Mouse (Mus musculus): Measurements from ENCODE around the gene Hpse2.

Gene Hpse2

GRCm38 (mm10) chr19:42857096-42857495 lies 531.1 kb downstream of the Hpse2 start:
- DNase-seq (ENCODE audit: low read depth, low spot score), result peak; percentile 62

DNA sequence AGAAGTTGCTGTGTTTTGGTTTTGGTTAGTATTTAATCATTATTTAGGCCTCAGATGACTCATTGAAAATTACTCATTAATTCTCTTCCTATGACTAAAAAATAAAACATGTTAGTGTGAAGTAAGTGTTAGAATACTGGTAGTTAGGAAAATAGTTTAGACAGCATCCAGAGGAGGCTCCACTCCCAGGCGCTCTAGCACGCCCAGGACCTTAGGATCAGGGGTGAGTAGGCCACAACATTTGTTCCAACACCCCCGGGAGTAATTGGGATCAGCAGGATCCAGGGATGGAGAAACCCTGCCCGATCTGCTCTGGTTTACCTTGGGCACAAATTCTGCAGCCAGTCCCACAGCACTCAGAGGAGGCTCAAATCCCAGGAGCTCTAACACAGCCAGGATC lies 532.5 kb downstream of the Hpse2 start:
- DNase-seq (ENCODE audit: low read depth, low spot score), result no peak

GRCm38 (mm10) chr19:42850444-42850843 lies 537.7 kb downstream of the Hpse2 start:
- no peak for DNase-seq (ENCODE audit: low read depth, low spot score)

GRCm38 (mm10) chr19:42839621-42840294 lies 548.4 kb downstream of the Hpse2 start:
- no peak for DNase-seq (ENCODE audit: low read depth, low spot score)

- DNase-seq (ENCODE audit: low read depth, low spot score), result no peak
Measured at GRCm38 (mm10) chr19:42839118-42839517, 549.0 kb downstream of the Hpse2 start.

DNA sequence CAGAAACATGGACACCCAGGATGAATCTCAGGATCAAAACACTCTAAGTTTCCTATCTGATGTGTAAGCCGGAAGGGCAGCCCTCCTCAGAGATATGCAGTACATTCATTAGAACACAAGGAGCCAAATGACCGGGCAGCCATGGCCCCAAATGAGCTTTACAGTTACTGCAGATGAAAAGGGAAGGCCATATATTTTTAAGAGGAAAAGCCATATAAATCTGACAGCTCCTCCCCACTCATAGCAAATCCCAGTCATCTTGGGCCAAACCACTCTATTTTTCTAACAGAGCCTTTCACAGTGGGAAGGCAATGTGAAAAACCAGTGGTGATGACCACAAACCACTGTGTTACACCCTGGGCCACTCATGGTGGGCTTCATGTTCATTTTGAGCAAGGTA lies 549.9 kb downstream of the Hpse2 start:
- no peak for DNase-seq (ENCODE audit: low read depth, low spot score)

DNA sequence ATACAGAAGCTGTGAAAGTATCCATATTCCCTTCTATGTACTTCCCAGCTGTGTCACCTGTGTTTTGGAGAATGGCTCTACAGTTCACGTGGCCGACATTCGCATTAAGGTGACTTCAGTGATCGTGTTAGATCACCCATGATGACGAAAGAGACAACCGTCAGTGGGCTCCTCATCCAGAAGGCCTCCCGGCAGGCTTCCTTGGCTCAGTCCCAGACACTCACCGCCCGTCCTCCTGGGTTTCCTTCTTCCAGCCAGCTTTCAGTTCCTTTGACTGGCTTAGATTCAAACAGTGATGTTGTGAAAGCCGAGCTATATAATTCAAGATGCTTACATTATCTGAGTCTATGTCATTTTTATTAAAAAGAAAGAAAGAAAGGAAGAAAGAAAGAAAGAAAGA lies 550.6 kb downstream of the Hpse2 start:
- no peak for DNase-seq (ENCODE audit: low read depth, low spot score)

DNA sequence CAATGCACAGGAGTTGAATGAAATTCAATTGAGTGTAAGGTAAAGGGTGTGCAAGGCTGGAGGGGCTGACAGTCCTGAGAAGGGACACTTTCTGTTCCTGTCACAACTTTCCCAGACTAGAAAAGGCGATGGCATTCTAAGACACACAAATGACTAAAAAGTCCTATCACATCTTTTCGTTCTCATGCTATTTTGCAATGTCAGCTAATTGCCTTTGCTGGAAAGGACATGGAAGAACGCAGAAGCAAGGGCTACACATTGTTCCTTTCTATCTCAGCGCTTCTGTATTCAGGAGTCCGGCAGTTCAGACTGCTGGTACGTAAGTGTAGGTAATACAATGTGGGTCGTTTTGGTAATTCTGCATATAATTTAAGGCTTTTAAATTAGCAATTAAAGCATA lies 555.0 kb downstream of the Hpse2 start:
- no peak for DNase-seq (ENCODE audit: low read depth, low spot score)

DNA sequence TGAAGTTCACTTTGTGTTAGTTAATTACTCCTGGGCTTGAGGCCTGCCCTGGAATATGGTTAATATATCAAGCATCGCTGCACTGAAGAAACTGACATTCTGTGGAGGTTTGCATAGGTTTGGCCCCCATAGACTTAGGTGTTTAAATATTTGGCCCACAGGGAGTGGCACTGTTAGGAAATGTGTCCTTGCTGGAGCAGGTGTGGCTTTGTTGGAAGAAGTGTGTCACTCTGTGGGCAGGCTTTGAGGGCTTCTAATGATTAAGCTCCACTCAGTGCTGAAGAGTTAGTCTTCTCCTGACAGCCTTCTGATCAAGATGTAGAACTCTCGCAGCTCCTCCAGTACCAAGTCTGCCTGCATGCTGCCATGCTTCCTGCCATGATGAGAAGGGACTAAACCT lies 555.9 kb downstream of the Hpse2 start:
- no peak for DNase-seq (ENCODE audit: low read depth, low spot score)

DNA sequence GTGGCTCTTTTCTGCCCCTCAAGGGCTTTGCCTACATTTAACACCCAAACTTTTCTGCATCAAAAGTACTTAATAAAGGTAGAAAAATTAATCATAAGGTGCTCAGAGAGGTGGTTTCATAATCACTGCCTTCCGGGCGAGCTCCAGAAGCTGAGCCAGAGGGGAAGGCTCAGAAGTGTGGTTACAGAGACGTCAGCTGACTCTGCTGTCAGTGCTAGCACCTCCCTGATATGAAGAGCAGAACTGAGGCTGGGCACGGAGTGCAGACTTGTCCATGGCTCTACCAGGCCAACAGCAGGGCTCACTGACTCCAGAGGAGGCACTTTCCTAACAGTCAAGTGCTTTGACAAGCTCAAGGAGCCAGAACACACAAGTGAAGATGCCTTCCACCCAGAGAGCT lies 559.0 kb downstream of the Hpse2 start:
- no peak for DNase-seq (ENCODE audit: low read depth, low spot score)

DNA sequence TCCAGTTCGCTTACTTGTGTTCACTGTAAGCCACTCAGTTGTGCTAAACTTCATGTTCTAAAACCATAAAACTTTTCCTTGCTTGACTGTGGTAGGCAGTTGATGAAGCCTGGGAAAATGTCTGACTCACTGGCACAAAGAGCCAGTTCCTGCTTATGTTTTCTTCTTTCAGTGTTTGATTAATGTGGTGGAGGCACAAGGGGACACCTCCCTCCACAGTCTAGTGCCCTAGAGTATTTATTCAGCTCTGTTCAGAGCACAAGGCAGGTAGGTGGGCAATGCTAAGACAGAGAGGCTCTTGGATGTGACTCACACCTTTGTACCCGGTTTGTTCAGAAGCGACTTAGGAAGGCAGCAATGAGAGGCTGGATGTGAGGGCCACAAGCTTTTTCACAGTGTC lies 560.3 kb downstream of the Hpse2 start:
- DNase-seq (ENCODE audit: low read depth, low spot score), result no peak

DNA sequence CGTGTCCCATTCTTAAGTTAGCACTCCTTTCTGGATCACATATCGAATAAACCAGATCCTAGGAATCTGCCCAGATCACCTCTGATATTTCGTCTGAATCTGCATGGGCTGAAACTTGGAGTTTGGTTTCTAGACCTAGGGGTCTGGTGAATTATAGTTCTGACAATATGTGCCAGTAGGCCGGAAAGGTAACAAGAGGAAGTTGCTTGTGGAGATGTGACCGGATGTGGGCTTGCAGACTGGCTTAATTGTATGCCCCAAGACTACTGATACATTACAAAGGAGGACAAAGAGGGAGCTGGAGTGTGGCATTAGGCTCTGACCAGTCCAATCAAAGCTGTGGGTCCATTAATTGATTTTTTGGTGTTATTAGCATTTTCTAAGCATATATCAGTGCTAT lies 568.0 kb downstream of the Hpse2 start:
- no peak for DNase-seq (ENCODE audit: low read depth, low spot score)

- no peak for DNase-seq (ENCODE audit: low read depth, low spot score)
Measured at GRCm38 (mm10) chr19:42817761-42818160, 570.4 kb downstream of the Hpse2 start.

DNA sequence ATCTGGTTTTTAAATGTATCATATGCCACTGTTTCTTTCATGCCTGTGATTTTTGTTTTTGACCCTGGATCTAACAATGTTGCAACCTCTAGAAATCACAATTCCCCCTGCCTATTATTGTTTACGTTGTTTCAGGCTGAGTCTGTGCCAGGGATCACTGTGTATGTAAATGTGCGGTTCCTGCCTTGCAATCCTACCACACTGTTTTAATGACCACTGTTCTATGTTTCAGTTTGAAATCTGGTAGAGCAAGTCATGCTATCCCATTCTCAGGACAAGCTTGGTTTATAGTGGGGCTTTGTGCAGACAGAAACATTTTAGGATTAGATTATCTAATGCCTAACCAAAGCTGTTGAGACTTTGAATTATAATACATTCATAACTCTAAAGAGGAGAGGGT lies 571.9 kb downstream of the Hpse2 start:
- no peak for DNase-seq (ENCODE audit: low read depth, low spot score)

DNA sequence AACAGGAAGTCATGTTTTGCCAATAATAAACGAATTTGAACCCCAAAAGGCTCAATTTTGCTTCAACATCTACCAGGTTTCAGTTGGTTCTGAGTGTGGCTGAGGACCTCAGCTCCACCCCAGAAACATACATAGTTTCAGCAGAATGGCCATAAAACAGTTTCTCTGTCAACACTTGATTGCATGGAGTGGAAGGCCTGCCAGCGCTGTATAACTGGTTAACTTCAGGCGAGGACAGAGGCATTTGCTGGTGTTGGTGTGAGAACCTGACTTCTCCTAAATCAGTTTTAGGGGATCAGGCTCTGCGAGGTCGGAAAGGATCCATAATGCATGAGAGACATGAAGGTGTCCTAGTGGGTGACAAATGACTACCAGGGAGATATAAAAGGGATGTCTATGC lies 578.0 kb downstream of the Hpse2 start:
- DNase-seq (ENCODE audit: low read depth, low spot score), result no peak

- no peak for DNase-seq (ENCODE audit: low read depth, low spot score)
Measured at GRCm38 (mm10) chr19:42809491-42809890, 578.7 kb downstream of the Hpse2 start.

GRCm38 (mm10) chr19:42797866-42798265 lies 590.3 kb downstream of the Hpse2 start:
- no peak for DNase-seq (ENCODE audit: low read depth, low spot score)

- no peak for DNase-seq (ENCODE audit: low read depth, low spot score)
Measured at GRCm38 (mm10) chr19:42795801-42796200, 592.4 kb downstream of the Hpse2 start.

DNA sequence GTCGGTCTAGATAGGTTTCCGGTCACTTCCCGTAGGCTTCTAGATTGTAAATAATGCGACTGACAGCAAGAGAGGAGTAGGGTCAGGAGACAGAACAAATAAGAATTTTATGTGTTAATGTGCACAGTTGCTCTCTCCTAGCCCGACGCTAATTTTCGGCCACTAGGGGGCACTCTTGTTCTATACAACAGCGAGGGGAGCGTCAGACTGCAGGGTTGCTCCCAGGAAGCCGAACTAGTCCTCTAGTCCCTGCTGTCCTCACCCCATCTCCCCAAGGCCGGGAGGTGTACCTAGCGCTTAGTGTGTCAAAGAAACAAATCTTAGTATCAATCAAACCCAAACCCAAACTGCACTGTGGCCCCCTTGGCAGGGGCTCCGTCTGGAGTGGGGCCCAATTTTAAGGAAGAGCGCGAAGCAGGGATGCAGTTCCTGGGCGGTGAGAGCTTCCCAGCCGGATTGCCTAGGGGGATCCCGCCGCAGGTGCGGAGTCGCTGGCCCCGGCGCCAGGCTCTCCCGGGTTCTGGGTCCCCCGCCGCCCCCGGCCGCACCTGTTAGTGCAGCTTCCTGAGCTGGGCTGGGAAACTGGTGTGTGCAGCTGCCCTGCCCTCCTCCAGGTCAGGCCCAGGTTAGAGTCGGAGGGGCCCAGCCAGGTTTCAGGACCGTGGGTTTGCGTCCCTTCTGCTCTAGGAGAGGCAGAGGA lies 593.1 kb downstream of the Hpse2 start:
- peak; percentile 92 for DNase-seq (ENCODE audit: low read depth, low spot score)

DNA sequence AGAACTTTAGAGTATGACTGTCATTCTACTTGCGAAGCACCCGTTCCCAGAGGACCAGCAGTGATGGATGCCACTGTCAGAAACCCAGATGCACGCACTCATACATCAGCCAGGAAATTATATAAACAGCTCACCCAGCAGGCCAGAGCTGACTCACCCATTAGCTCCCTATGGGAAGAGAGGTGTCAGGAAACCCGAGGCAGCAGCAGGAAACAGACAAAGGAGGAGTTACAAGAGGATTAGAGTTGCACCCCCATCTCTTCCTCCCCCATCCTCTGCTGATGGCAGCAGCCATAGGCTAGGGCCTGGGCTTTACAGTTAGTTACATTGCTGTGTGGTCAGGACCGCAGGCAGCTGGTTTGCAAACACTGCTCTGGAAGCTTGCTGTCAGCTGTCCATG lies 599.8 kb downstream of the Hpse2 start:
- DNase-seq (ENCODE audit: low read depth, low spot score), result no peak

- DNase-seq (ENCODE audit: low read depth, low spot score), result no peak
Measured at GRCm38 (mm10) chr19:42785562-42786220, 602.5 kb downstream of the Hpse2 start.

DNA sequence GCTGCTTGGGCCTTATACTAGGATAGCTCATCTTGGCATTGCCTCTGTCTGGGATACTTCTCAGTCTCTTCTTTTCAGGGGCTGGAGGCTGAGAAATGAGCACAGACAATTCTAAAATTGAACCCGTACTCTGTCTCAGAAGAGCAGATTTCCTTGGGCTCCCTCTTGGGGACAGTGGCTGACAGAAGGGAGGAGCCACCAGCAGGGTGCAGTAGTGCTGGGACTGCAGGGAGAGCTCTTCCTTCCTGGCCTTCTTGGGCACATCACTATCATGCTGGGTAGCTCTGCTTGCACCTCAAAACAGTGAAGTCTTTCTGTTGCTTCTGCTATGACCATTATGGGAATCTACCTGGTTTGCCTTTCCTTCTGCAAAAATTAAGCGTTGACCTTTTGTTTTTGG lies 603.0 kb downstream of the Hpse2 start:
- DNase-seq (ENCODE audit: low read depth, low spot score), result peak; percentile 30

DNA sequence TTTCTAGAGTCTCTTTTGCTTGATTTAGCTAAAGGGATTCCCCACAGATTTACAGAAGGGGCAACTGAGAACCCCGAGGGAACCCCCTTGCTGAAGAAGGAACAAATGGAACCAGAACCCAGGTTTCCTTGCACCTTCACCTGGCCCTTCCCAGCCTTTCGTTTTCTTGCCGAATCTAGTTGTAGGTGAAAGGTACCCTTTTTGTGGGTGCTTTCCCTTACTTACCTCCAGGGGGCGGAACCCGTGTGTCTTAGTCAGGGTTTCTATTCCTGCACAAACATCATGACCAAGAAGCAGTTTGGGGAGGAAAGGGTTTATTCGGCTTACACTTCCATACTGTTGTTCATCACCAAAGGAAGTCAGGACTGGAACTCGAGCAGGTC lies 608.0 kb downstream of the Hpse2 start:
- DNase-seq (ENCODE audit: low read depth, low spot score), result peak; percentile 64

Measured in ZHBTc4 (cell line).